Mouse (Mus musculus) cerebellum, adult 9-10 months (tissue): Measurements from ENCODE around the gene Rbfox3.

ENCODE experiments used
- DNase-seq: peaks from one replicate; pipeline ENCODE4 v3.0.0; 2022

The Rbfox3 gene

DNA sequence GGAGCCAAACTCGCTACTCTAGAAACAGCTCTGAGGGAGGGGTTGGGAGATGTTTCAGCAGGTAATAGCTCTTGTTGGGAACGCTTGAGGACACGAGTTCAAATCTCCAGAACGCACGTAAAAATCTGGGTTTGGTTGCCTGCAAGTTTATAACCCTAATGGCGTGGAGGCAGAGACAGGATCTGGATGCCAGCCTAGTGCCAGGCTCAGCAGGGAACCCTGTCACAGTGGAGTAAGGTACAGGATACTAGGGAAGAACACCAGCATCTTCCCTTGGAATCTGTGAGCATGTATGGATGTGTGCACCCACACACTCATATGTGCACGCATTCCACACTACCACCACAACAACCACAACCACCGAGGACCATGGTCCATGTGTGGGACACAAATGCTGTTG is 331.8 kb downstream of the Rbfox3 start:
- no peak for DNase-seq

GRCm38 (mm10) chr11:118577271-118577670 is 334.1 kb downstream of the Rbfox3 start:
- no peak for DNase-seq

DNA sequence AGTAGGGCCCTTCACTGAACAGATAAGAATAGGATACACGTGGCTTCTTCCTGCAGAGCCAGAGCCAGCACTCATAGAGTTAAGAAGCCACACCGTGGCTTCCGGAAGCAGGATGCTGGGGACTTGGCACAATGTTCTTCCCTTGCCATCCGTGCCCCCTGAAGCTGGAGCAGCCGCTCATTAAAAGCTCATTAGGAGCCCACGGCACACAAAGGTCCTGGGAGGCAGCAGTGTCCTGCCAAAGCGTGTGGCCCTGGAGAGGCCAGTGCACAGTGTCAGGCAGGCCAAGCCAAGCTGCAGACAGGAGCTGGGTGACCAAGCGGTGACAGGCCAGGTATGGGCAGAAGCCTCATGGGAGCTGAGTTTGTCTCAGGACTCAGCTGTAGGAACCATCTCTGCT is 334.8 kb downstream of the Rbfox3 start:
- DNase-seq = peak; percentile 48

DNA sequence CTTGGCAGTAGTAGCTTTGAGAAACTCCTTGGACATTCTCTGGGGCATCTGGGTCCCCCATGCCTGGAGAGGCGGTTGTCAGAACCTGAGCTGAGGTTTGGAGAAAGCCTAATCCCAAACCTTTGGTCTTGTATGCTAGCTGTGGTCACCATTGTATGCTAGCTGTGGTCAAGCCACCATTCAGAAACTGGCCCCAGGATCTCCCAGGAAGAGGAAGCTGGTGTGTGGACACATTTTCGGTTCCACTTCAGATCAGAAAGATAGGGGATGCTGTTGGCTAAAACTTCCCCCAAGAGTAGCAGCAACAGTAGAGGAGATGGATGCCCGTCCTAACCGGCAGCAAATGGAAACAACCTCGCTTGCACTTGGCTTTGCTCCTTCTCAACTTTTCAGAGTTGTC is 337.0 kb downstream of the Rbfox3 start:
- DNase-seq = no peak

DNA sequence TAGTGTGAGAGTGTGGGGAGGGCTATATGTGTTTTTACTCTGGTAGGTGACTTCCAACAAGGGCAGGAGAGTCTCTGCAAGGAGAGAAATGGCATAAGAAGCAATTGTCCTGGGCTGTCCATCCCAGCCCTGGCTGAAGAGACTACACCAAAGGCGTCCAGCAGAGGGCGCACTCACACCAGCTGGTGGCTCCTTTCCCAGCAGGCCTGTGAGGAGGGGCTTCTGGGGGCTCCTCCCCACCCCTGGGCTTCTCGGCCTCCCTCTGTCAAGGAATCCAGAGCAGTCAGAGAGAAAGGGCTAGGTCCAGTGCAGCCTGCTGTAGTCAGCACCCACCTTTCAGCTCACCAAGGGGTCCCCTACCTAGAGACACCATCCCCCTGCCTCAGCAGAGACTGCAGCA is 337.8 kb downstream of the Rbfox3 start:
- peak; percentile 76 for DNase-seq

- DNase-seq = no peak
These were observed 338.4 kb downstream of the Rbfox3 start for GRCm38 (mm10) chr11:118573000-118573399.

DNA sequence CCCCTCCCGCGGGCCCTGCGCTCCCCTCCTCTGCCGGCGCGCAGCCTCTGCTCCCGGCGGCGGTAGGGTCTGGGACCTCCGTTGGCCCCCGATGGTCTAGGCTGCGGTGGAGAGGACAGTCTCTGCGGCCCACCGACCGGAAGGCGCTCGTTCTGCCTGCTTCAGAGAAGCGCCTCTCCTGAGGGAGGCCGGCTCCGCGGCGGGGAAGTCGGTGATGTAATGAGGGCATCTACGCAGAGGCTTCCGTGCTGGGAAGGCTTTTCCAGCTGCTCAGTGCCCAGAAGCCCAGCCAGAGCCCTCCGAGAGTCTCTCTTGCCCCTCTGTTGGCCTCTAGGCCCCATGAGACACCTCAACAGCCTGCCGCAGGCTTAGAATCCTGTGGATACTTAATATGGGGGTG is 341.2 kb downstream of the Rbfox3 start:
- no peak for DNase-seq

DNA sequence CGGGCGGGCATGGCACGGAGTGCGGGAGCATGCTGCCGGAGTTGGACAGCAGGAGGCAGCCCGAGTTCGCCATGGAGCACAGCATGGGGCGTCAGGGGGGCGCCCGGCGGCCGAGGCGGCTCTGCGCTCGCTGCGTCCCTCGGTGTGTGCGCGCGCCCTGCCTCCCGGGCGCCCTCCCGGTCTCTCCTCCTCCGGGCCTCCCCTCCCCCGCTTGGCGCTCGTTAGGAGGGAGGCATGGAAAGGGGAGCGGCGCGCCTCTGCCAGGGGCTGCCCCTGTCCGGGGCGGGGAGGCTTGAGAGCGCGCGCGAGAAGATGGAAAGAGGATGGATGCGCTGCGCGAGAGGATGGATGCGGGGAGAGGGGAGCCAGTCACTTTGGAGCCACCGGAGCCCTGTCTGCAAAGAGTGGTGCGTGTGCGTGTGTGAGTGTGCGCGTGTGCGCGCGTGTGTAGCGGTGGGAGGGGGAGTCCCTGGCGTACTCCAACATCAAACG is 341.8 kb downstream of the Rbfox3 start:
- no peak for DNase-seq

- DNase-seq = peak; percentile 68
These were observed 347.5 kb downstream of the Rbfox3 start for GRCm38 (mm10) chr11:118563877-118564276.

GRCm38 (mm10) chr11:118562847-118563246 is 348.6 kb downstream of the Rbfox3 start:
- DNase-seq = no peak

GRCm38 (mm10) chr11:118558193-118558592 is 353.2 kb downstream of the Rbfox3 start:
- no peak for DNase-seq

DNA sequence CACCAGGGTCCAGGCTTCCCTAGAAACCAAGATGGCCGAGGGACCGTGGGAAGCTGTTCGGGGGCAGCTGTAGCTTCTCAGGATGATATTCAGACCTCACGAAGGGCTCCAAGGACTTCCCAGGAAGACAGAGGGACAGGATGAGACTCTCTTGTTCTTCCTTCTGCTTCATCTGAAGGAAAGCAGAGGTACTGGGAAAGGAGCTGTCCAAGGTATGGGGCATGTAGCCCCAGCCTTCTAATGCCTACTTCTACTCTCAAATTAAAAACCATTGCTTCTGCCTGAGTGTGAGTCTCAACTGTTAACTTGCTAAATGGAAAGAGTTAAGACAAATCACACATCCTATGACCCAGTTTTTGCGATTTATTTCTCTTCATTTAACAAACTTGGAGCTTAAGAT is 355.8 kb downstream of the Rbfox3 start:
- no peak for DNase-seq

- no peak for DNase-seq
These were observed 356.9 kb downstream of the Rbfox3 start for GRCm38 (mm10) chr11:118554542-118554941.

DNA sequence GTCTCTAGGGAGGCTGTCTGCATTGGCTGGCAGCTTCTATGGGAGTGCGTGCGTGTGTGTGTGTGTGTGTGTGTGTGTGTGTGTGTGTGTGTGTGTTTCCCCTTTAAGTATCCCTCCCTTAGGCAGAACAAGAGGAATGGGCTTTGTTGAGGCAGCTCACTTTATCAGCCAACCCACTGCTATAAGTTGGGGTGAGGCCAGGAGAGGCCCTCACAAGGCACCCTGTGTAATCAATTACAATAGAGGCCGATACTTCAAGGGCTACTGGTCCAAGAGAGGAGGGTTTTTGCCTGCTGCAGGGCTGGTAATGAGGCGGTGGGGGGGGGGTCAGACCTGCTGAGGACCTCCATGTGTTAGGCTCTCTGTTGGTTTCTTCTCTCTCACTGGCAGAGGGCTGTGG is 357.5 kb downstream of the Rbfox3 start:
- DNase-seq = no peak

GRCm38 (mm10) chr11:118553001-118553400 is 358.4 kb downstream of the Rbfox3 start:
- DNase-seq = no peak

GRCm38 (mm10) chr11:118552478-118552877 is 358.9 kb downstream of the Rbfox3 start:
- DNase-seq = no peak

- DNase-seq = no peak
These were observed 359.7 kb downstream of the Rbfox3 start for GRCm38 (mm10) chr11:118551705-118552104.

GRCm38 (mm10) chr11:118550773-118551520 is 360.4 kb downstream of the Rbfox3 start:
- no peak for DNase-seq

DNA sequence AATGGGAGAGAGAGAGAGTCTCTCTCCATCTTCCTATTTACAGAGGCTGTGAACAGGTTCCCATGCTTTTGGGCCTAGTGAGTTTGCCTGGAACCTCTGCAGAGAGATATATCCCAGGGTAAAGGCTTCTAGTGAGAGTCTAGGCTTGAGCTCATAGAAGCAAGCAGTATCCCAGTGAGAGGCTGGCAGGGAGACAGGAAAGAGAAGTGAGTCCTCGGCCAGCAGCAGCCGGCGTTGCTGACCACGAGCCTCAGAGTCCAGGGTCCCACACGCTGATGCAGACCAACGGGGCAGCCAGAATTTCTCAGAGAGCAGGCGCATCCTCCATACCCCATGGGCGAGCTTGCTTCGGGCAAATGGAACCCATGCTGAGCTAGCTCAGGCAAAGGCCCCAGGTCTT is 363.2 kb downstream of the Rbfox3 start:
- no peak for DNase-seq

- DNase-seq = peak; percentile 63
These were observed 365.1 kb downstream of the Rbfox3 start for GRCm38 (mm10) chr11:118546269-118546668.

- DNase-seq = no peak
These were observed 365.7 kb downstream of the Rbfox3 start for GRCm38 (mm10) chr11:118545690-118546089.

- peak; percentile 71 for DNase-seq
These were observed 366.8 kb downstream of the Rbfox3 start for GRCm38 (mm10) chr11:118544564-118544963.

GRCm38 (mm10) chr11:118542906-118543305 is 368.5 kb downstream of the Rbfox3 start:
- no peak for DNase-seq

DNA sequence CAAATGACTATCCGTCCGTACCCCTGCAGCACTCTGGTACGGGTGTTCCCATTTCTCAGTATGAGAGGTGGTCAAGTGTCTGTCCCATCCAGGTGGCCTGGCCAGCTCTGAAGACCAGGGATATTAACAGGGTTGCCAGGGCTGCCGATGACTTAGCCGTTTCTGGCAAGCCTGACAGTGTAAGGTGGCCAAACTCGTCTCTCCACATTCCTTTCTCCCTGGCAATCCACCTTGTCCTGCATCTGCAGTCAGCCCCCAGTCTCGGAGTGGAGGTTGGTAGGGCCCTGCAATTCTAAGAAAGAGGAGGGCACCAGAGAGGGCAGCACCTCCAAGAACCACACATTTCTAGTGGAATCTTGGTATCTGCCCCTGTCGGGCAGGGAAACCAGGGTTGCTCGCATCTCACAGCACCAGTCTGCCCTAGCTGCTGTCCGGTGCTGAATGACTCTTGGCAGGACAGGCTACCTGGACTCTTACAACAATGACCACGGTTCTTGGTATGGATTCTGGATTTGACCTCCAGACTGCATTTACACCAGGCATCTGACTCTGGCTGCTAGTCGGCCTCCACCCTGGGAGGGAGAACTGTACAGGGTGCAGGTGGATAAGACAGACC is 370.9 kb downstream of the Rbfox3 start:
- no peak for DNase-seq

- no peak for DNase-seq
These were observed 373.4 kb downstream of the Rbfox3 start for GRCm38 (mm10) chr11:118538008-118538407.
